Mouse (Mus musculus) liver, embryonic 14.5 days (tissue): ENCODE measurements around the gene Pcyt1a.

Experiments used
- CTCF ChIP-seq: IDR thresholded peaks from 2 replicates; pipeline ENCODE4 v1.5.1; 2016; ENCODE audit warnings: antibody characterized with exemption, low read depth, control low read depth
- EP300 ChIP-seq: IDR thresholded peaks from 2 replicates; pipeline ENCODE4 v1.6.1; 2016; ENCODE audit warnings: antibody characterized with exemption, low read depth

DNA sequence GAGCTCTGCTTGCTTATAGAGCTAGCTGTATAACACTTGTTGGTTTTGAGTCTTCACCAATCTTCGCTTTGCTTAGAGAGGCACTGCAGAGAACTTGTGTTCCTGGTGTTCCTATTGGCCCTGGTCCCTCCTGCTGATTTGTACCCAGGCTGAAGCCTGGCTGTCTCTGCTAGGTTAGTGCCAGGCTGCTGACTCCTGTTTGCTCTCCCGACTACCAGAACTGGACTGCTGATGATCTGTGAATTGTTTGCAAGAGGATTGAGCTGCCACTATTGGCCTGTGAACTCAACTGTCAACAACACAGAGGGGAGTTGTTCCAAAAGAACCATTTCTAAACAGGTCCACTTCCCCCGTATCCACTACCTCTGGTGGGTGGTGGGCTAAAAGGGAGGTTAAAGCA, 10.7 kb downstream of the Pcyt1a start:
- TF ChIP-seq CTCF, result no peak
- TF ChIP-seq EP300, result no peak
